Mouse (Mus musculus) myocyte (in vitro differentiated cells): ENCODE measurements at regions not wholly inside any gene's neighbourhood (a gene's known extent, or its start where the extent isn't known, plus 50 kb on each side); places are given as distances from the start of the nearest gene placed in this dataset.

ENCODE experiments used
- CEBPB ChIP-seq: IDR thresholded peaks from 2 replicates; pipeline ENCODE4 v1.6.1; 2011; ENCODE audit warnings: mild to moderate bottlenecking, moderate library complexity; ENCODE audit not compliant: poor library complexity, insufficient read depth, severe bottlenecking
- E2F4 ChIP-seq: IDR thresholded peaks from one replicate; pipeline ENCODE4 v1.6.1; 2011; ENCODE audit warnings: mild to moderate bottlenecking, control low read depth, moderate library complexity; ENCODE audit not compliant: insufficient read depth
- MAX ChIP-seq: IDR thresholded peaks from one replicate; pipeline ENCODE4 v1.6.1; 2011; ENCODE audit warnings: low read depth, mild to moderate bottlenecking, control low read depth
- MYOD1 ChIP-seq, 3 experiments: IDR thresholded peaks; one replicate each; pipeline ENCODE4 v1.6.1; 2011; ENCODE audit warnings: control low read depth in 2 of 3, low read depth in 2 of 3, mild to moderate bottlenecking in 2 of 3, moderate library complexity in 1 of 3; ENCODE audit not compliant: insufficient read length in 2 of 3, control insufficient read depth in 1 of 3
- MYOG ChIP-seq, 3 experiments: IDR thresholded peaks; one replicate each; pipeline ENCODE4 v1.6.1; 2011; ENCODE audit warnings: control low read depth in 2 of 3, low read depth in 2 of 3, mild to moderate bottlenecking in 2 of 3; ENCODE audit not compliant: insufficient read length in 2 of 3, control insufficient read depth in 1 of 3, insufficient read depth in 1 of 3
- POLR2A ChIP-seq: IDR thresholded peaks from one replicate; pipeline ENCODE4 v1.6.1; 2011; ENCODE audit warnings: low read depth, mild to moderate bottlenecking, control low read depth, moderate library complexity; ENCODE audit not compliant: insufficient read length
- POLR2AphosphoS2 ChIP-seq: IDR thresholded peaks from one replicate; pipeline ENCODE4 v1.6.1; 2011; ENCODE audit warnings: low read depth, control low read depth; ENCODE audit not compliant: insufficient read length
- REST ChIP-seq: IDR thresholded peaks from one replicate; pipeline ENCODE4 v1.6.1; 2011; ENCODE audit warnings: mild to moderate bottlenecking, control low read depth, moderate library complexity; ENCODE audit not compliant: insufficient read depth, insufficient read length
- SRF ChIP-seq: IDR thresholded peaks from one replicate; pipeline ENCODE4 v1.6.1; 2011; ENCODE audit warnings: low read depth; ENCODE audit not compliant: control insufficient read depth, insufficient read length
- TCF3 ChIP-seq: IDR thresholded peaks from one replicate; pipeline ENCODE4 v1.6.1; 2011; ENCODE audit warnings: low read depth, control low read depth; ENCODE audit not compliant: insufficient read length
- USF1 ChIP-seq: IDR thresholded peaks from one replicate; pipeline ENCODE4 v1.6.1; 2011; ENCODE audit warnings: low read depth, mild to moderate bottlenecking, control low read depth, moderate library complexity

DNA sequence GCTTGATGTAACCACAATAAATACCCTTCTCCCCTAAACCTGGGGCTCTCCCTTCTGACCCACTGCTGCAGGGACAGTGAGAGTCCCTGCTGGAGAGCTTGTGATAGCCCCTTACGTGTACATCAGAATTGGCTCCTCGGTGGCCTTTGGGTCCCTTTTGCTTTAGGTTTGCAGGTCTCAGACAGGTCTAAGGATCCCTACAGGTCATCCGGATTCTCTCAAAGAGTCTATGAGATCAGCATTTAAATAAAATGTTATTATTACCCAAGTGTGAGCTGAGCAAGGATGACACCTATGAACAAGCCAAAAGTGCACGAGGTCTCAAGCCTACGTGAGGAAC is 51.7 kb upstream of the Asb17 start:
- TF ChIP-seq TCF3 = no peak
- no peak for TF ChIP-seq POLR2A
- TF ChIP-seq SRF = no peak
- TF ChIP-seq USF1 = no peak
- TF ChIP-seq MYOG (IDR thresholded peaks at IDR 0.05; ENCODE audit: control insufficient read depth in 1 of 3, insufficient read depth in 1 of 3, insufficient read length in 2 of 3, low read depth in 2 of 3) = no peak
- TF ChIP-seq POLR2AphosphoS2 = no peak
- no peak for TF ChIP-seq REST
- TF ChIP-seq MYOD1 (IDR thresholded peaks at IDR 0.05; ENCODE audit: control insufficient read depth in 1 of 3, insufficient read length in 2 of 3, low read depth in 2 of 3) = no peak
- no peak for TF ChIP-seq E2F4
- TF ChIP-seq MAX = no peak
- TF ChIP-seq CEBPB = no peak
